Mouse (Mus musculus): Measurements from ENCODE around the gene Ptpn6. TPM values are rescaled to one million over a fixed set of nuclear protein-coding genes. Genes with fewer than 3 reads are reported as not detected.

Gene Ptpn6
- total and polyA plus RNA-seq, 3 experiments, result 91.9 to 184 TPM; not detected in 1

GRCm38 (mm10) chr6:124758849-124759232, 20.3 kb upstream of the Ptpn6 start:
- Histone ChIP-seq H3K27ac (ENCODE audit: control insufficient read depth, low read depth, low read length) (peak overlapping the region; percentile 24; the same call in 1 of the 2 replicates), H3K9ac (ENCODE audit: control insufficient read depth, low read depth, low read length, poor library complexity, severe bottlenecking) (peak overlapping the region; percentile 71), H3K4me1 (ENCODE audit: control insufficient read depth in 1 of 2, insufficient read depth in 2 of 2, low read length in 2 of 2) (peaks cover 2 to 32% of the 10 kb centered on the region in 2 experiments; a peak in 3 of 4 replicates), H3K4me3 (ENCODE audit: control insufficient read depth in 1 of 2, insufficient read depth in 1 of 2, low read depth in 2 of 2, low read length in 2 of 2) (peak overlapping the region; percentile 31 to 40; a peak in 3 of 4 replicates), H3K36me3 (ENCODE audit: control insufficient read depth in 1 of 2, insufficient read depth in 2 of 2, low read length in 2 of 2) (peaks cover 0 to 2% of the 10 kb centered on the region in 2 experiments; a peak in 1 of 4 replicates), H3K27me3 (ENCODE audit: control insufficient read depth in 1 of 2, insufficient read depth in 2 of 2, low read length in 2 of 2) (no peaks in the 10 kb centered on the region), H3K79me2 (ENCODE audit: control insufficient read depth, insufficient read depth, low read length, poor library complexity) (peaks cover 14% of the 10 kb centered on the region), H3K9me3 (replicated peaks; ENCODE audit: insufficient read depth, low read length) (no peaks in the 10 kb centered on the region)
- TF ChIP-seq JUND (IDR thresholded peaks at IDR 0.05; ENCODE audit: low read depth, low read length) (no peak), MXI1 (IDR thresholded peaks at IDR 0.05; ENCODE audit: low read depth, low read length) (no peak), POLR2AphosphoS2 (IDR thresholded peaks at IDR 0.05; ENCODE audit: low read length) (no peak), EP300 (IDR thresholded peaks at IDR 0.05; ENCODE audit: low read depth in 1 of 2, low read length in 2 of 2) (no peak), GATA1 (IDR thresholded peaks at IDR 0.05; ENCODE audit: low read depth, low read length) (no peak), ELF1 (IDR thresholded peaks at IDR 0.05; ENCODE audit: low read depth, low read length) (no peak), TAL1 (IDR thresholded peaks at IDR 0.05; ENCODE audit: low read length) (no peak), SIN3A (IDR thresholded peaks at IDR 0.05; ENCODE audit: low read length) (no peak), TCF12 (IDR thresholded peaks at IDR 0.05; ENCODE audit: low read depth, low read length) (no peak)
- DNase-seq (ENCODE audit: low read depth, low spot score), result no peak

GRCm38 (mm10) chr6:124757909-124758848, 19.7 kb upstream of the Ptpn6 start:
- Histone ChIP-seq H3K27ac (ENCODE audit: control insufficient read depth, low read depth, low read length) (no peak overlapping the region), H3K4me3 (ENCODE audit: control insufficient read depth in 1 of 2, insufficient read depth in 1 of 2, low read depth in 2 of 2, low read length in 2 of 2) (no peak overlapping the region), H3K27me3 (ENCODE audit: control insufficient read depth in 1 of 2, insufficient read depth in 2 of 2, low read length in 2 of 2) (no peaks in the 10 kb centered on the region), H3K79me2 (ENCODE audit: control insufficient read depth, insufficient read depth, low read length, poor library complexity) (peaks cover 14% of the 10 kb centered on the region), H3K9me3 (replicated peaks; ENCODE audit: insufficient read depth, low read length) (no peaks in the 10 kb centered on the region), H3K9ac (ENCODE audit: control insufficient read depth, low read depth, low read length, poor library complexity, severe bottlenecking) (no peak overlapping the region), H3K36me3 (ENCODE audit: control insufficient read depth in 1 of 2, insufficient read depth in 2 of 2, low read length in 2 of 2) (peaks cover 0 to 2% of the 10 kb centered on the region in 2 experiments; a peak in 1 of 4 replicates), H3K4me1 (ENCODE audit: control insufficient read depth in 1 of 2, insufficient read depth in 2 of 2, low read length in 2 of 2) (peaks cover 2 to 32% of the 10 kb centered on the region in 2 experiments; a peak in 3 of 4 replicates)
- TF ChIP-seq SIN3A (IDR thresholded peaks at IDR 0.05; ENCODE audit: low read length) (peak; percentile 40; the same call in 1 of the 2 replicates), TBP (IDR thresholded peaks at IDR 0.05; ENCODE audit: low read depth, low read length) (no peak), E2F4 (IDR thresholded peaks at IDR 0.05; ENCODE audit: borderline replicate concordance, low read depth, low read length) (no peak)
- DNase-seq (ENCODE audit: low read depth, low spot score), result peak; percentile 38

DNA sequence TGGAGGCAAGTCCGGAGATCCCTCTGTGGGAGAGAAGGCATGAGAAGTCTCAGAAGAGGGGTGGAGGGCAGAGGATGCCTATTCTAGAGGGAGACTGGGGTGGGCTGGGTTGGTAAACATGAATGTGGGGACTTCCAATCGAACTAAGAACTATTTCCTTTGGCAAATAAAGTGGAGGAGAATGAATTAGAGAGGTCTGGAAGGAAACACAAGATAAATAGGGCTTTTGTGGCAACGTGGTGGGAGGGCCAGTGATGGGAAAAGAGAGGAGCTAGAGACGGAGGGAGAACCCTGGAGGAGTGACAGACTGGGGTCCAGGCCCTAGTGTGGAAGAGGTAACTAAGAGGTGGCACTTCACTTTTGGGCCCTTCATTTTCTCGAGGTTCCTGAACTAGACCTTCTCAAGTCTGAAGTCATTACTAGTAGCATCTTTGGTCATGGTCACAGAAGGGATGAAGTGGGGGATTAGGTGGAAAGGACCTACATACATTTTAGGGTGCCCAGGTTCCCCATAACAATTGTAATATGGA, 18.9 kb upstream of the Ptpn6 start:
- no peak overlapping the region for H3K27ac ChIP-seq (ENCODE audit: control insufficient read depth, low read depth, low read length)
- H3K36me3 ChIP-seq (ENCODE audit: control insufficient read depth in 1 of 2, insufficient read depth in 2 of 2, low read length in 2 of 2), result peaks cover 0 to 2% of the 10 kb centered on the region in 2 experiments; a peak in 1 of 4 replicates
- H3K4me1 ChIP-seq (ENCODE audit: control insufficient read depth in 1 of 2, insufficient read depth in 2 of 2, low read length in 2 of 2), result peaks cover 2 to 32% of the 10 kb centered on the region in 2 experiments; a peak in 3 of 4 replicates
- H3K27me3 ChIP-seq (ENCODE audit: control insufficient read depth in 1 of 2, insufficient read depth in 2 of 2, low read length in 2 of 2), result no peaks in the 10 kb centered on the region
- H3K9me3 ChIP-seq (replicated peaks; ENCODE audit: insufficient read depth, low read length), result no peaks in the 10 kb centered on the region
- peak overlapping the region in 1 of 2 experiments; percentile 67; a peak in 2 of 4 replicates for H3K4me3 ChIP-seq (ENCODE audit: control insufficient read depth in 1 of 2, insufficient read depth in 1 of 2, low read depth in 2 of 2, low read length in 2 of 2)
- no peak overlapping the region; the same call in 1 of the 2 replicates for H3K9ac ChIP-seq (ENCODE audit: control insufficient read depth, low read depth, low read length, poor library complexity, severe bottlenecking)
- peak; percentile 36 for DNase-seq (ENCODE audit: low read depth, low spot score)
- H3K79me2 ChIP-seq (ENCODE audit: control insufficient read depth, insufficient read depth, low read length, poor library complexity), result peaks cover 14% of the 10 kb centered on the region
- TF ChIP-seq POLR2AphosphoS2 (IDR thresholded peaks at IDR 0.05; ENCODE audit: low read length) (no peak), MXI1 (IDR thresholded peaks at IDR 0.05; ENCODE audit: low read depth, low read length) (no peak), CHD2 (IDR thresholded peaks at IDR 0.05; ENCODE audit: low read length) (no peak), CTCF (IDR thresholded peaks at IDR 0.05 in 2 of 3, conservative IDR thresholded peaks at IDR 0.05 in 1 of 3; ENCODE audit: control insufficient read depth in 1 of 3, insufficient read depth in 1 of 3, low read depth in 2 of 3, low read length in 3 of 3, poor library complexity in 1 of 3, severe bottlenecking in 1 of 3) (no peak), MEF2A (IDR thresholded peaks at IDR 0.05; ENCODE audit: extremely low read depth, insufficient replicate concordance, low read depth, low read length, poor library complexity, severe bottlenecking) (no peak), POLR2AphosphoS5 (IDR thresholded peaks at IDR 0.05; ENCODE audit: borderline replicate concordance, low read depth, low read length) (no peak), ETS1 (IDR thresholded peaks at IDR 0.05; ENCODE audit: low read depth, low read length) (no peak), ELF1 (IDR thresholded peaks at IDR 0.05; ENCODE audit: low read depth, low read length) (no peak), TAL1 (IDR thresholded peaks at IDR 0.05; ENCODE audit: low read length) (no peak), NRF1 (IDR thresholded peaks at IDR 0.05; ENCODE audit: insufficient read depth, low read depth, low read length, poor library complexity, severe bottlenecking) (no peak), GABPA (IDR thresholded peaks at IDR 0.05; ENCODE audit: low read depth, low read length) (no peak), SMC3 (IDR thresholded peaks at IDR 0.05; ENCODE audit: low read depth, low read length) (no peak), SIN3A (IDR thresholded peaks at IDR 0.05; ENCODE audit: low read length) (no peak; the same call in 1 of the 2 replicates), GATA1 (IDR thresholded peaks at IDR 0.05; ENCODE audit: low read depth, low read length) (no peak)
